Mouse (Mus musculus): Measurements from ENCODE around the gene Btbd19.

The Btbd19 gene

DNA sequence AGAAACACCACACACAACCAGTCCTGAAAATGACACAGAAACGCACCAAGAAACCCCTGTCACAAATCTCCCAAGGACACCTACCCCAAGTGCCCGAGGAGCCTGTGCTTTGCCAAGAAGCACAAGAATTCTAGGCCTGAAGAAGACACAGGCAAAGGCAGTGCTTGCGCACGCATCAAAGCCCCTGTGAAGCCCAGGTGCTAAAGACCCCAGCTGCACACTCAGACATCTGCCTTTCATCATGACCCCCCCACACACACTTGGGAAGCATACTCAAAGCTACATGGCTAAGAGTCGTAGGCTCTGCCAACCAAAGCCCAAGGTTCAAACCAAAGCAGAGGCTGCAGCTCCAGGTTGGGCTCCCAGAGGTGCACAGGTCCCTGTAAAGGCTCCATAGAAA lies 9.9 kb downstream of the Btbd19 start:
- DNase-seq (ENCODE audit: low read depth, low spot score) = no peak

DNA sequence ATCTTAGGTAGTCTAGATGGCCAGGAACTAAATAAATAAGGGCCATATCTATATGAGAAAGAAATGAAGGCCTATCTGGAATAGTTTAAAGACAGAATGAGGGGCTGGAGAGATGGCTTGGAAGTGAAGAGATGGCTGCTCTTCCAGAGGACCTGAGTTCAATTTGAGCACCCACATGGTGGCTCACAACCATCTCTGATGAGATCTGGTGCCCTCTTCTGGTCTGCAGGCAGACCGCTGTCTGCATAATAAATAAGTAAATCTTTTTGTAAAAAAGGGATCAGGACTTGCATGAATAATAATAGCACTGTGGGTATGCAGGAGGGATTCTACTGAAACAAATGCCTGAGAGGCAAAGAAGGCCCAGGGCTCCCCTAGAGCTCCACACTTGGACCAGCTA lies 12.3 kb downstream of the Btbd19 start:
- no peak for DNase-seq (ENCODE audit: low read depth, low spot score)

GRCm38 (mm10) chr4:117110985-117111384 lies 14.5 kb downstream of the Btbd19 start:
- DNase-seq (ENCODE audit: low read depth, low spot score) = no peak

DNA sequence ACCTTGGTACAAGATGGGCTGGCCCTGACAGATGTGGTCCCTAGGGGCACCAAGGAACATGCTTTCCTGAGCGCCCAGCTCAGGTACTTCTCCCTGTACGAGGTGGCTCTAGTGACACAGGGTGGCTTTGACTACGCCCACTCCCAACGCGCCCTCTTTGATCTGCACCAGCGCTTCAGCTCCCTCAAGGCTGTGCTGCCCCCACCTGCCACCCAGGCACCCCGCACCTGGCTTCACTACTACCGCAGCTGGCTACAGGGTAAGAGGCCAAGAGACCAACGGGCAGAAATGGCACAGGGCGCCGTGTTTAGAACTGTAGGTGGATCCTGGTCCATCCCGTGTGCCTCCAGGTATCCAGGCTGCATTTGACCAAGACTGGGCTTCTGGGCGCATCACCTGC lies 15.3 kb downstream of the Btbd19 start:
- DNase-seq (ENCODE audit: low read depth, low spot score) = no peak

DNA sequence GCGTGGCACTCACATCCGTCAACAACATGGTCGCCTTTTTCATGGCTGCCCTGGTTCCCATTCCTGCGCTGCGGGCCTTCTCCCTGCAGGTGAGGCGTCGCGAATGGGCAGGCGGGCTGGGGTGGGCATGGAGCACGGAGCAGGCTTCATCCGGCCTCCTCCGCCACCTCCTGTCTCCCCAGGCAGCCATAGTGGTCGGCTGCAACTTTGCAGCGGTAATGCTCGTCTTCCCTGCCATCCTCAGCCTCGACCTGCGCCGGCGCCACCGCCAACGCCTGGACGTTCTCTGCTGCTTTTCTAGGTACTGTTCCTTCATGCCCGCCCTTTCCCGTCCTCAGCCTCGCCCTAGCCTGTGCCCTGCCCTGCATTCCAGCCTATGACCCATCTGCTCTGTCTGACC lies 16.2 kb downstream of the Btbd19 start:
- DNase-seq (ENCODE audit: low read depth, low spot score) = no peak

DNA sequence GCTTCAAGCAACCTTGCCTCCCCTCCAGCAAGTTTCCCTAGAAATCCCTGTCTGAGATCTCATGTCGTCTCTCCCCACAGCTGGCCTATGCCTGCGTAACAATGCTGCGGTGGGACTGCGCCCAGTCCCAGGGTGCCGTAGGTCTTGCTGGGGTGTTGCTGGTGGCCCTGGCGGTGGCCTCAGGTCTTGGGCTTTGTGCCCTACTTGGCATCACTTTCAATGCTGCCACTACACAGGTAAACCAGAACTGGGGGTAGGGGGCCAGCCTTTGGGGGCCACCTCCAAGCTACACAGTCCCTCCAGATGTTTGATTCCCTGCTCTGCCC lies 17.0 kb downstream of the Btbd19 start:
- no peak for DNase-seq (ENCODE audit: low read depth, low spot score)

- no peak for DNase-seq (ENCODE audit: low read depth, low spot score)
Observed at GRCm38 (mm10) chr4:117107813-117108523, 17.6 kb downstream of the Btbd19 start.

- no peak for DNase-seq (ENCODE audit: low read depth, low spot score)
Observed at GRCm38 (mm10) chr4:117105127-117105526, 20.4 kb downstream of the Btbd19 start.

DNA sequence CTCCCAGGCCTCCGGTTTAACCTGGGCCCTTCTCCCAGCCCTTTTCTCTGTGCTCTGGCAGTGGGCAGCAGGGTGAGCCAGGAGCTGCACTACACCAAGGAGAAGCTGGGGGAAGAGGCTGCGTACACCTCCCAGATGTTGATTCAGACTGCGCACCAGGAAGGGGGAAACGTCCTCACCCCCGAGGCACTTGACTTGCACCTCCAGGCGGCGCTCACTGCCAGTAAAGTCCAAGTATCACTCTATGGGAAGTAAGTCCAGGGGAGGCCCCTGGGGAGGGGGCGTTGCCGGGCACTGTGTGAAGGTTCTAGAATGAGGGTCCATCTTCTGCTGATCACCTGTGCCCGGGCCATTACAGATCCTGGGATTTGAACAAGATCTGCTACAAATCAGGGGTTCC lies 20.9 kb downstream of the Btbd19 start:
- no peak for DNase-seq (ENCODE audit: low read depth, low spot score)

DNA sequence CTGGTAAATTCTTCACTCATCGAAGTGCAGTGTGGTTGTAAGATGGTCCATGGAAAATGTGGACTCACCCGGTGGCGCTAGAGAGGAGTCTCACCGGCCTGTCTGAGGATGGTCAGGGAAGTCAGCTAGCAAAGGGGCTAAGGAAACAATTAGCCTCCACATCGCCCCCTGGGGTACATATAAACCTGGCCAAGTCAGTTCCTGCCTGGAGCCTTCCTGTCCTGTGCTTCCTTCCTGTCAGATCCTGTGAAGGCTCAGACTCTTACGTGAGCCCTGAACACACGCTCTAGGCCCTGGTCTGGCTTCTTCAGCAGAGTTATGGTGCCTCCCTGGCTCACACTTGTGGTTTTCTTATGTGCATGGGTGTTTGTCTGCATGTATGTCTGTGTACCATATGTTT lies 24.3 kb downstream of the Btbd19 start:
- DNase-seq (ENCODE audit: low read depth, low spot score) = peak; percentile 51

GRCm38 (mm10) chr4:117100036-117100435 lies 25.5 kb downstream of the Btbd19 start:
- no peak for DNase-seq (ENCODE audit: low read depth, low spot score)

- DNase-seq (ENCODE audit: low read depth, low spot score) = no peak
Observed at GRCm38 (mm10) chr4:117098764-117099036, 26.8 kb downstream of the Btbd19 start.

DNA sequence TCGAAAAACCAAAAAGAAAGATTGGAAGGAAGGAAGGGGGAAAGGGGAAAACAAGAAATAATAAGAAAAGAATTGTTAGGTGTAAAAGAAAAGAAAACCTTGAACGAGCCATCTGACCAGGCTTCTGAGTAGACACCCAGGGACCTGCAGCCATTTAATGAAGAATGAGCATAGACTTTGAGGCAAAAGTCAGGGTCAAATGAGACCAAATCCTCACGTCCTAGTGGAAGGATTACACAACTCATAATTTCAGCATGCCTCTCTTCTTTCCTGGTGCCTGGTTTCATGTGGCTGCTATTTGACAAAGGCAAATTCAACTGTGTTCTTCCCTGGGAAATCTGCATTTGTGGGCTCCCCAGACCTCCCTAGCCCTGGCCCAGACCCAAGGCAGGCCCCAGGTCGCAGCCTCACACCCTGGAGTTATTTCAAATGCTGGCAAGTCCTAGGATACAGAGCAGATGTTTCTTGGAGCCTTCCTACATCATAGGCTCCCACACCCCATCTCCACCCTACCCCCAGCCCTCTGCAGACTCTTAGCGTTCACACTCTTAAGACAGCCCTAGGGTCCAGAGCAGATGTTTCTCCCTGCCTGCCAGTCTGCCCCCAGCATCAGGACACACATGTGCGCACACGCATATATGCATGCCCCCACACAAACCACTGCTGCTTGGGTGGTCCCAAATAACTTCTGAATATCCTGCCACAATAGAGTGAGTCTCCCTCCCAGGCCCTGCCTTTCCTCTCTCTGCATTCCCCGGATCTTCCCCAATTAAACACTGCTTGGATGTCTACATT lies 27.4 kb downstream of the Btbd19 start:
- peak; percentile 15 for DNase-seq (ENCODE audit: low read depth, low spot score)

DNA sequence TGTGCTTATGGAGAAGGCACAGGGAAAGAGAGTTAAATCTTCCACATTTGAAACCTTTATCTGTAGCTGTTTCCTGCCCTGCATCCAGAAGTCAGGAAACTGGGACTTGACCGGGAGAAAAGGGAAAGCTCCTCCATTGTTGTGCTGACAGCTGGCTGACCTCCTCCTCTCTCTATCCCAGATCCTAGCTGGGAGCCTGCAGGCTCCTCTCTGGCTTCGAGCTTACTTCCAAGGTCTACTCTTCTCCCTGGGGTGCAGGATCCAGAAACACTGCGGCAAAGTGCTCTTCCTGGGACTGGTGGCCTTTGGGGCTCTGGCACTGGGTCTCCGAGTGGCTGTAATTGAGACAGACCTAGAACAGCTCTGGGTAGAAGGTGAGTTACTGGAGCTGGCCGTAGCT lies 28.9 kb downstream of the Btbd19 start:
- no peak for DNase-seq (ENCODE audit: low read depth, low spot score)

- peak; percentile 90 for DNase-seq (ENCODE audit: low read depth, low spot score)
Observed at GRCm38 (mm10) chr4:117095551-117096452, 29.7 kb downstream of the Btbd19 start, which contains the start of gene Ptch2. TSS of gene Ptch2 (plus strand) at chr4:117096075.

DNA sequence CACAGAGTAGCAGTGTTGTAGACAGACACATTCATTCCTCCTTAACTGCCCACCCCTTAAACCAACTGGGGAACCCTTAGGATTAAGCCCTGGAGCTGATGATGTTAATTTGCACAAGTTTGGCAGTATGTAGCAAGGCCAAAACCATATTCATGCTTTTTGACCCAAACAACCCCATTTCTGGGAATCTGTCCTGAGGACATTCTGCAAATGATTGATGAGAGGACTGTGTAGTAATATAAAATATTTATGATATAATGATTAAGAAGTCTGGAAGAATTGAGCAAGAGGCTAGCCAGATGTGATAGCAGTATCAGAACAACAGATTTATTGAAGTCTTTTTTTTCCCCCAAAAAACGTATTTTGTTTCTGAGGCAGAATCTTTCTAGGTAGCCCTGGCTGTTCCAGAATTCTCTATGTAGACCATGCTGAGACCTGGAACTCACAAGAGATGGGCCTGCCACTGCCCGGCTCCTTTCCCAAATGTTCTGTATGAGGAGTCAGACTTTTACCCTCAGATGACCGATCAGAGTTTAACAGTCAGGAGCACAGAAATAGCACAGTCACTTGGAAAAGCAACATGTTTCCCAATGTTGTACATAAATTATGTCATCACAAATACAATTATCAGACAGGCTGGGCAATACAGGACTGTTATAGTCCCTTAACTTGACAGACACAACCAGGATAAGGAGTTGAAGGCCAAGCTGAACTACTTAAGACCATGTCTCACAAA lies 30.7 kb downstream of the Btbd19 start:
- DNase-seq (ENCODE audit: low read depth, low spot score) = no peak

- no peak for DNase-seq (ENCODE audit: low read depth, low spot score)
Observed at GRCm38 (mm10) chr4:117090586-117090985, 34.9 kb downstream of the Btbd19 start.

DNA sequence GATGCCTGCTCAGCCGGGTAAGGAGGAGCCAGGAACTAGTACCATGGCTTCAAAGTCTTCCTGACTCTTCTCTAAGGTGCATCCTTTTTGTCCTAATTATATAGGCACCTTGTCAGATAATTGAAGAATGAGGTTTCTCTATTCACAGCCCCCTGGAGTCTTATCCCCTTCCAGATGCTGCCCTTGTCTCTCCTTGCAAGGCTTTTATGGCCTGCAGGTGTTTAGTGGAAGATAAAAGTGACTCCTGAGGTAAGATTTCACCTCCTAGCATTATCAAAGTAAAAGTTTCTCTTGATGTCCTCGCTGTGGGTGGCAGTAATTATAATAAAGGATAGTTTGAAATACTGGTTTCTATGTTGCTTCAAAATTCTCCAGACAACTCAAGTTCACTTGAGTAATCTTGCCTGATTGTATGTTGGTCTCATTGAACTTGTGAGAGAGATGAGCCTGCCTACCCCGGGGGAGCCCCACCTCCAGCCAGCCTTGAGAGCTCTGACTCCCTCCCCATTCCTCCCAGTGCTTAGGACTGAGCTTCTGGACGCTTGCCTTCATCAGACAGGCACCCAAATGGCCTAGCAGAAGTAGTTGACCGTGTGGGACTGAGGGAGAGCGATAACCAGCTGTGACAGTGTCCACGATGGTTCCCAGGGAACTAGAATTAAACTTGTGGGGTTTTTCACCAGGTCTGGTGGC lies 37.4 kb downstream of the Btbd19 start:
- no peak for DNase-seq (ENCODE audit: low read depth, low spot score)

GRCm38 (mm10) chr4:117071183-117071582 lies 54.3 kb downstream of the Btbd19 start:
- DNase-seq (ENCODE audit: low read depth, low spot score) = no peak

GRCm38 (mm10) chr4:117070624-117071023 lies 54.9 kb downstream of the Btbd19 start:
- no peak for DNase-seq (ENCODE audit: low read depth, low spot score)

DNA sequence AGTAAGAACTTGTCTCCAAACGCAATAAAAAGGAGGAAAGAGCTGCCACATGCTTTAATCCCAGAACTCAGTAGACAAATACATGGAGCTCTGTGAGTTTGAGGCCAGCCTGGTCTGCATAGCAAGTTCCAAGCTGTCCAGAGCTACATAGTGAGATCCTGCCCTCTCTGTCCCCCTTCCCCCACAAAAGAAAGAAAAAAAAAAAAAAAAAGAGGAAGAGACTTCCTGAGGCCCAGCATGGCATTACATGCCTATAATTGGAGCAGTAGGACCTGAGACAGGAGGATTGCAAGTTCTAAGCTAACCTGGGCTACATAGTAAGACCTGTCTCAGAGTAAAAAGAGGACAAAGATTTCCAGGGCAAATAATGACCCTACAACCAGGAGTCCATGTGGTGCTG lies 55.9 kb downstream of the Btbd19 start:
- no peak for DNase-seq (ENCODE audit: low read depth, low spot score)
